Mouse (Mus musculus) retina, embryonic 14.5 days (tissue): ENCODE results near the gene Grid2ip.

Experiments used
- DNase-seq: peaks from one replicate; pipeline ENCODE4 v3.0.0-alpha.2; 2015; ENCODE audit warnings: low spot score

Grid2ip gene

GRCm38 (mm10) chr5:143356686-143357388 lies at the start of gene Grid2ip:
Grid2ip (plus strand) TSS chr5:143357338.
- DNase-seq: peak; percentile 63

DNA sequence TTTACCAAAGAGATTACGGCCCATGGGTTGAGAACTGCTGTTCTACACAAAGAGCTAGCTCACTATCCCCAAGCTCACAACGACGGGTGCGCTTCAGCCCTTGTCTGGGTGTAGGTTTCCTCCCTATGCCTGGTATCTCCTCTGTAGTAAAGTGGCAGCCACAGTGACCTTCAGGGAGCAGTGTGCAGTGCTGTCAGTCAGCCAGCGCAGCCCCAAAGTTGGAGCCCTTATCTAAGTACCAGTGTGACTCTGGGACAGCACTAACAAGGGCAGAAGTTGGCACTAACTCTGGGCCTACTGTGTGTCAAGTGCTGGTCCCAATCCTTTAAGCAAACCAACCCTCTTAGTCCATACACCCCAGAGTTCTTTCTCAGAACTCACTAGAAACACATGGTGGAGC lies 48.3 kb upstream of the Grid2ip start:
- DNase-seq: no peak

- no peak for DNase-seq
Measured at GRCm38 (mm10) chr5:143309916-143310315, 47.2 kb upstream of the Grid2ip start.

DNA sequence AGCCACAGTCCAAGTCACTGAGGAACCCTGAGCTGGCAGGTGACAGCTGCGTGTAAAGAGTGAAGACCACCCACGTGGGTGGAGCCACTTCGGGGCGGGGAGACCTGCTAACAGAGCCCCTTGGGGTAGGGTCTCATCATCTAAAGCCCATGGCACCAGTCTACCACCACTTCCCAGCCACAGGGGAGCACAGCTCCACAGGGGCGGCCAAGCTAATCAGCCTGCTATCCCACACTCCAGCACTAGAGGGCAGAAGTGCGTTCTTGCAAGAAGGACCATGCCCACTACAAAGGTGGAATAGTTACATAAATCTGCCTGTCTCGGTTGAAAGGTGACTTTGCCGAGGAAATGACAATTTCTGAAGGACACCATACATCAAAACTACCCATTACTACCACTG lies 45.3 kb upstream of the Grid2ip start:
- DNase-seq: peak; percentile 88

GRCm38 (mm10) chr5:143314183-143314729 lies 42.9 kb upstream of the Grid2ip start:
- DNase-seq: peak; percentile 36

DNA sequence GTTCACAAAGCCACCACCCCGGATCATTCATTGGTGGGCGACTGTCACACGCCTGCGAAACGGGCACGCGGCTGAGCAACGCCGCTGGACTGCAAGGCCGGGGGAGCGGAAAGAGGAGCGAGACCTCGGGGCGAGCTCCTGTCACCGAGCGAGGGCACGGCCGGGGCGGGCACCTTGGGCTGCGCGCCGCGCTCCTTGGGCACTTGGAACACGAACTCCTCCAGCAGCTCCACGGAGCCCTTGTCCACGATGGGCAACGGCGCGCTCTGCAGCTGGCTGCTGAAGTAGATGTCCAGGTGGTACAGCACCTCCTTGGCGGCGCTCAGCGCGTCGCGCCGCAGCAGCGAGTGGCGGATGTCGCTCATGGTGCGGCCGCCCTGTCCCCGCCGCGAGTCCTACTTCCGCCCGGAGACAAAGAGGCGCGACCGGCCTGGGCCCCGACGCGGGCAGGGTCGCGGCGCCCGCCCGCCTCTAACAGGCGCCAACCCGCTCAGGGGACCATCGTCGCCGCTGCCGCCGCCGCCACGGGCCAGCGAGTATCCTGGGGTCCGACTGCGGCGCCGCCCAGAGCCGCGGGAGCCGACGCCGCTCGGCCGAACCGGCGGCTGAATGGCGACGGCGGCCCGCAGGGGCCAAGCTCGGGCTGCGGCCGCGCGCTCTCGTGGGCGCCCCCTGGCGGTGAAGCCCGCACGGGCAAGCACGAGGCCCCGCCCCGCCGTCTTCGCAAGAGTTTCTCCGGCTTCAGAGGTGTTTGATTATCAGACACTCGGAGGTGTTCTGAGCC lies 42.2 kb upstream of the Grid2ip start, which contains the start of gene E130309D02Rik:
Gene E130309D02Rik (minus strand): TSS at position 631 of the 784 bp plus-strand sequence.
- peak; percentile 89 for DNase-seq

DNA sequence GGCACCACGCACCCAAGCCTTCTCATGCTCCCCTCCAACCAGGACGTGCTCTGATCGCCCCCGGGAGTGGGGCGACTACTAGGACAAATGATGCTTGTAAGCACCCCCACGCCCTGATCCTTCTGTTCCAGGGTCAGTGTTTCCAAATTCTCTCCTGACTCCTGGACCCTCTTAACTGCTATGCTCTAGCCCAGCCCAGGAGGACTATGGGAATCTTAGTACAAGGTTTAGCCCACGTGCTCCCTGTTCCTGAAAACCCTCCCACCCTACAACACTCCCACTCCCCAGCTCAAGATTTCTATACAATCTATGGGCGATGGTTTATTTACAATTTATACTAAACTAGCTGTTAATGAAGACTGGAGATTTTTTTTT lies 41.6 kb upstream of the Grid2ip start:
- DNase-seq: no peak

DNA sequence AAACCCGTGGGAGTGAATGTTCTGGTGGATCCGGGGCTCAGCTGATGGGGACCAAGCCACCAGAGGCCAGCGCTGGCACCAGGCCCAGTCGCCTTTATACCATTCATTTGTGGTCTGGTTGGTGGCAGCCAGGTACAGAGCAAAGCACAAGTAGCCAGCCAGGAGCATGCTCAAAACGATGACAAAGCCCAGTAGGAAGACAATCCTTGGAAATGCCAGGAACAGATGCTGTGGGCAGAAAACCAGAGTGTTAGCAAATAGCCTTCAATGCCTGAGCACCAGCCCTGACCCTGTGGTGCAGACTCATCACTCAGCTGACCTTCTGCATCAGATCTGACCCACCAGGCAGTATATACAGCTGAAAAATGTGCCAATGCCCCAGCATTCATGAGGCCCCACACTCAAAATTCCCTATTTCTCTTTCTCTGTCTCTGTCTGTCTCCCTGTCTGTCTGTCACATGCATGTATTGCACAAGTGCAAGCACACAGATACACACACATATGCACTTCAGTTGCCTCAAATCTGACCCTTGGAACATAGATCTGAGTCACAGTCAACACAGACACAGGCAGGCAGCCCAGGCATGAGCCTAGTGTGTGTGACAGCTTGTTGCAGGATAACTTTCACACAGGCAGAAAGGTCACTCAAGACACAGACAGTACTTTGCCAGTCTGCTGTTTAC lies 40.4 kb upstream of the Grid2ip start:
- no peak for DNase-seq

DNA sequence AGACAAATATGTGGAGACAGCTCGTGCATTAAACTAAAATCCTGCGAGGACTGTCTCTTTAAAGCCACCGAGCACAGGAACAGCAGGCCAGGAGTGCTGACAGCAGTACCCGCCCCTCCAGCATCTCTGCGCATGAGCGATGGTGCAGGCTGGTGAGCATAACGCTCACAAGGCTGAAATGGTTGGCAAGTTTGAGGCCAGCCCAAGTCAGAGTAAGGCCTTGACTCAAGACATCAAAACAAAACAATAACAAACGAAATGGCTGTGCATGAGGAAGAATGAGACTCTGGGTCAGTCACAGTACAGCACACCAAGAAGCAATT lies 39.9 kb upstream of the Grid2ip start:
- no peak for DNase-seq

DNA sequence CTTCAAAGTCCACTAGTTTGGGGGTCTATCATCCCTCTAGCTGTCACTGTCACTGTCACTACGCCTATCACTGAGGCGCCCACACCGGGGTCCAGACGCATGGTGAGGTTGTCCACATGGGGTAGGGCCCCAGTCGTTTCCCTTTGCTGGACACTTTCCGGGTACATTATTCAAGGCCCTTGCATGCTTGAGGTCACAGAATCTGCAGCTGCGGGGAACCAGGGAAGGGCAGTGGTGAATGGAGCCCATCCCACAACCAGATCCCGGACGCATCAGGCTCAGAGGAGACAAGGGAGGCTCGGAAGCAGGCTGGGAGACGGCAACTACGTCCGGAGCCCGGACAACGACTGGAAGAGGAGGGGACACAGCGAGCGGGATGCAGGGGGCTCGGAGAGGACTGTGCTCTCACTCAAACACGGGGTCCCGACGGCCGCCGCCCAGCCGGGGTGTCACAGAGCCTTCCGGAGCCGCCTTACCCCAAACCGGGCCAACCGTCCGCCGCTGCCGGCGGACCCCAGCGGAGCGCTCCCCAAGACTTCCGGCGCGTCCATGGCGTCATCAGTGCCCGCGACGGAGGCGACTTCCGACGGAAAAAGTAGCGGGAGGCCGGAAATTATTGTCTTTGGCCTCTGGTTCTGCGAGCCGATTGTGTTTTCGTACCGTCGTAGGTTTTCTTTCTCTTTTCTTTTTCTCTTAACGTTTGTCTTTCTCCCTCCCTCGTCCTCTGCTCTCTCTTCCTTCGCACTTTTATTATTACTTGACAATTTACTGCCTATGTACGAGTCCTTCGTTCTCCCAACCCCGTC lies 28.2 kb upstream of the Grid2ip start, which contains the start of gene Zdhhc4:
Gene Zdhhc4 (minus strand): TSS at position 567 of the 806 bp plus-strand sequence.
- peak; percentile 95 for DNase-seq

- DNase-seq: peak; percentile 96
Measured at GRCm38 (mm10) chr5:143333872-143334271, 23.3 kb upstream of the Grid2ip start.

- DNase-seq: no peak
Measured at GRCm38 (mm10) chr5:143334418-143335088, 22.6 kb upstream of the Grid2ip start.

GRCm38 (mm10) chr5:143335089-143335460 lies 22.1 kb upstream of the Grid2ip start:
- no peak for DNase-seq

DNA sequence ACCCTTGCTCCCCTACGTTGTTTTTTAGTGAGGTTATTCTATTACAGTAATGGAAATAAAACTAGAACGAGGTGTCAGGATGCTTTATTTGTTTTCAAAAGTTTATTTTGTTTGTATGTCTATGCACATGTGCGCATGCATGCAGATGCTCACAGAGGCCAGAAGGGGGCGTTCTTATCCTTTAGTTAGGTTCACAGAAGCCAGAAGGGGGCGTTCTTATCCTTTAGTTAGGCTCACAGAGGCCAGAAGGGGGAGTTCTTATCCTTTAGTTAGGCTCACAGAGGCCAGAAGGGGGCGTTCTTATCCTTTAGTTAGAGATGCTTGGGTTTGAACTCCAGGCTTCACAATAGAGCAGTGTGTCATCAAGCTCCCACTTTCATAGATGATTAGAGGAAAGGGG lies 20.6 kb upstream of the Grid2ip start:
- DNase-seq: peak; percentile 49

DNA sequence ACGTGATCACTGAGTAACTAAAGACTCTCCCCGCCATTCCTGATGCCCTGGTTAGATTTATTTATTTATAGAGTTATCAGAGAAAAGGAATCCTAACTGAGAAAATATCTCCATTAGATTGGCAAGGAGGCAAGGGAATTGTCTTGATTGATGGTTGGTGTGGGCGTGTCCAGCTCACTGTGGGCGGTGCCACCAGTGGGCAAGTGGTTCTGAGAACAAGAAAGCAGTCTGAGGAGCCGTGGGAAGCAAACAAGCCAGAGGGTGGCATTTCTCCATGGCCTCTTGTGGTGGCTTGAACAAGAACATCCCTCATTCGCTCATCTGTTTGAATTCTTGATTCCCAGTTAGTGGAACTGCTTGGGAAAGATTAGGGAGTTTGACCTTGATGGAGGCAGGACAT lies 17.5 kb upstream of the Grid2ip start:
- DNase-seq: no peak

- no peak for DNase-seq
Measured at GRCm38 (mm10) chr5:143346367-143346766, 10.8 kb upstream of the Grid2ip start.

DNA sequence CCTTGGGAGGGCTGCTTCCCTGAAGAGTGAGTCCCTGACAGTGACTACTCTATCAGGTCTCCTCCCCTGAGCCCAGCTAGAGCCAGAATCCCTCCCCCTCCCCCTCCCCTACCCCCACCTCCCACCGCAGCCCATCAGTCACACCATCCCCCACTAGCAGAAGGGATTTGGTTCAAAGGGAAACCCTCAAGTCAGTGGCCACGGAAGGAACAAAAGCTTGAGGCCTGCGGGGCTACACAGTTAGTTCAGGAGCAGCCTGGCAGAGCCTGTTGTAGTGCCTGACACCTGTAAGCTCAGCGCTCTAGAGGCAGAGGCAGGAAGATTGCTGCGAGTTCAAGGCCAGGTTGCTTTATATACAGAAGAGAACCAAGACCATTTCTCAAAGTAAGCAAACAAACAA lies 1.1 kb upstream of the Grid2ip start:
- DNase-seq: no peak

GRCm38 (mm10) chr5:143357564-143357963 lies 426 bp downstream of the Grid2ip start:
- DNase-seq: peak; percentile 31

DNA sequence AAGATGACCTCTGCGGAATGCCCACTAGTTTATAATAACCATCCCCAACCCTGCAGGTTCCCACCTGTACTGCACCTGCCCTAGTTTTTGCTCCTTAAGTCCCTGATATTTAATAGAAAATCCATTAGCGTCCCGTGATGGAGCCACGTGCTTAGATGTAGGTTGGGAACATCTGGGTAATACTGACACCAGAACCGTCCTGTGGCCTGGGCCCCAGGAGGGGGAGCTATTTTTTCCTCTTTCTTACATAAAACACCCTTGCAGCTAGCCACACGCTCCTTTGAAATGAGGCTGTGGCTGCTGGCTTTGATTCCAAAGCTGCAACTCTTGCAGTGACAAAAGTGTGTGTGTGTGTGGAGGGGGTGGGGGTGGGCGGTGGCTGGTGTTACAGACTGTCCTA lies 2.1 kb downstream of the Grid2ip start:
- DNase-seq: no peak

GRCm38 (mm10) chr5:143360000-143360399 lies 2.9 kb downstream of the Grid2ip start:
- DNase-seq: peak; percentile 61

DNA sequence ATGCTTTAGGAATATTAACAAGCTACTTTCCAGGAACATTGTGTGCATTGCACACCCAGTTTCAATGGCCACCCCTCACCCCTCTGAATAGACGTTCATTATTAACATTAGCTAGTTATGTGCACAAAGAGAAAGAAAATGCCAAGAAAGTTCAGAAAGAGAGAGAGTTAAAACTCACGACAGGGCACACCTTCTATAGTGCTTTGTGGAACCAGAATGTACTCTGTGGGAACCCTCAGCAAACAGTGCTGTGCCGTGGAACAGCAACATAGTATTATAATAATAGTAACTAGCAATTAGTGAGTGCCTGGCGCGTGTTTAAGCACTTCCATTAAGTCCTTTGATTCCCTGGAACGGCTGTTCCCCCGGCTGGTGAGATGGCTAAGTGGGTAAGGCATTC lies 4.3 kb downstream of the Grid2ip start:
- DNase-seq: no peak
